Mouse (Mus musculus): Measurements from ENCODE around the gene Aldh1a1.

The Aldh1a1 gene

GRCm38 (mm10) chr19:20677697-20678355 lies 185.3 kb downstream of the Aldh1a1 start:
- DNase-seq = no peak

All from right cerebral cortex, adult 18-20 months (tissue).